Mouse (Mus musculus) left cerebral cortex, postnatal 10 days (tissue): ENCODE results near the gene Map2k7. TPM values are rescaled to one million over a fixed set of nuclear protein-coding genes. Genes with fewer than 3 reads are reported as not detected.

ENCODE experiments used
- total RNA-seq, 2 experiments: library from RNA; stranded (reverse); gene quantifications; 2 replicates each; pipeline ENCODE4 v1.2.3; 2021

Gene Map2k7
- total RNA-seq, 2 experiments from 2014 or later, result 59.8 to 68.6 TPM

Other genes with a start within 250 kb of the Map2k7 start
- under 1 TPM; 0.22 to 0.41 TPM for gene Cd209f, start 132.9 kb upstream of the Map2k7 start, total RNA-seq
- gene Cd209g, start 104.6 kb upstream of the Map2k7 start, total RNA-seq, result under 1 TPM in 1 of 2 experiments, not detected in 1; 0.26 TPM
- 100 to 1,000 TPM; 127 to 130 TPM for gene Evi5l, start 72.2 kb upstream of the Map2k7 start, total RNA-seq
- gene Prr36, start 21.3 kb upstream of the Map2k7 start, total RNA-seq, result 10 to 100 TPM; 60.1 to 63.3 TPM
- not detected for gene Lrrc8e, start 11.9 kb upstream of the Map2k7 start, total RNA-seq
- 1 to 10 TPM in 1 of 2 experiments, not detected in 1; 1.6 TPM for gene Gm49320, start 125 bp downstream of the Map2k7 start, total RNA-seq
- gene Tgfbr3l, start 9.5 kb downstream of the Map2k7 start, total RNA-seq, result 1 to 10 TPM; 8.6 to 8.9 TPM
- gene Snapc2, start 14.3 kb downstream of the Map2k7 start, total RNA-seq, result 10 to 100 TPM; 32.3 to 33.3 TPM
- gene Ctxn1, start 20.5 kb downstream of the Map2k7 start, total RNA-seq, result 100 to 1,000 TPM; 508 to 519 TPM
- 10 to 100 TPM; 67.1 to 73.9 TPM for gene Timm44, start 37.2 kb downstream of the Map2k7 start, total RNA-seq
- 10 to 100 TPM; 22.4 to 24.4 TPM for gene Ccl25, start 86.5 kb downstream of the Map2k7 start, total RNA-seq
- 10 to 100 TPM; 69.0 to 70.5 TPM for gene Elavl1, start 86.7 kb downstream of the Map2k7 start, total RNA-seq